Mouse (Mus musculus) frontal cortex, adult 2 months (tissue): ENCODE measurements around the gene Batf3. TPM values are rescaled to one million over a fixed set of nuclear protein-coding genes. Genes with fewer than 3 reads are reported as not detected.
"Not testable (repeated sequence)": the region's sequence is repeated elsewhere in the genome, so short reads cannot be mapped to it uniquely, and the experiment has no call there.

ENCODE experiments used
- DNase-seq, 2 experiments: peaks; one replicate each; pipeline ENCODE4 v3.0.0; 2022; ENCODE audit warnings: low spot score in 1 of 2; ENCODE audit errors: extremely low spot score in 1 of 2
- polyA plus RNA-seq: library from polyadenylated mRNA; depleted of rRNA; stranded (reverse); fragments of >200 nt; gene quantifications from 2 replicates; pipeline ENCODE4 v1.2.3, GENCODE M21; 2012; rRNA removed

Batf3 gene
- polyA plus RNA-seq, 1 experiment = 2.3 TPM

DNA sequence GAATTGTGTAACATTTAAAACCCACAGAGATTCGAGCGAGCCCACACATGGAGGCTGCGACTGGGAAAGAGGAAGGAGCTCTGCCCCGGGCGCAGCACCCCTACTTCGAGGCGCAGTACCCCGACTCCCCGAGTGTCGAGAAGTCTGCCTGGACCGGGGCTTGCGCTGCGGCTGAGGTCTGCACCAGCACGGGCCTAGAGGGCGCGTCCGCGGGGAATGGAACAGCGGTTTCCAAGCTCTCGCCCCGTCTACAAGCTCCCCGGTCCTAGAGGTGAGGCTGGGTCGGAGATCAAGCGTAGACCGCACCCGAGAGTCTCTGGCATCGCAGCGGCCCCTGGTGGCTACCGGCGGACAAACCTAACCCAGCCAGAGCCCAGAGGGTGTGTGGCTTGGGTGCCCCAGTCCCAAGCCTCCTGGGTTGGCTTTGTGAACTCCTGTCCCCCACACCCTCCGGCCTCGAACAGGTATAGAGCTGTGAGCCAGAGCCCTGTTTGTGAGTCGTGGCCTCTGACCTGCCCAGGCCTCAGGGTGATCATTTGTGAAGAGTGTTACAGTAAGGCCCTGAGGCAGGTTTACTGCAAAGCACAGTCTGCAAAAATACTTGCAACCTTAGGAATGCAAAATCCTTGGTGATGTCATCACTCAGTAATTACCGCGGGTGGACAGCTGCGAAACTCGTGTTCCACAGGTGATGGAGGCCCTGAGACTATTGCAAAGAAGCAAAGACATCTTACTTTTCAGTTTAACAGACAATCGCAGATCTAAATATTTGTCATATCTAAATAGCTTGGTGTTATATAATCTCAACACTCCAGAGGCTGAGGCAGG is 28.4 kb downstream of the Batf3 start:
- peak in 1 of 2 experiments; percentile 24 for DNase-seq

DNA sequence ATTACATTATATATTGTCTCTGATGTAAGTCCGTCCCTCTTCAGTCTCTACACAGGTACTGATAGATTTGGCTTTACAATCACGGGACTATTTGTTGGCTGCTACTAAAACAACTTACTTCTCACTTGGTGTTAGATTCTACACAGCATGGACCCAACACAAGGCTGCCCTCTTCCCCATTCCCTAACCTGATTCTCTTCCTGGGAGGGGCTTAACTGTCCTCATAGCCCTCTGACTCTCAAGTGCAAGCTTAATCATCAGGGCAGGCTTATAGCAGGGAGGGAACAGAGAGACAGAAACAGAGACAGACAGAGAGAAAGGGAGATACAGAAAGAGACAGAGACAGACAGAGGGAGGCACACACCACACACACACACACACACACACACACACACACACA is 34.0 kb downstream of the Batf3 start:
- no peak for DNase-seq

DNA sequence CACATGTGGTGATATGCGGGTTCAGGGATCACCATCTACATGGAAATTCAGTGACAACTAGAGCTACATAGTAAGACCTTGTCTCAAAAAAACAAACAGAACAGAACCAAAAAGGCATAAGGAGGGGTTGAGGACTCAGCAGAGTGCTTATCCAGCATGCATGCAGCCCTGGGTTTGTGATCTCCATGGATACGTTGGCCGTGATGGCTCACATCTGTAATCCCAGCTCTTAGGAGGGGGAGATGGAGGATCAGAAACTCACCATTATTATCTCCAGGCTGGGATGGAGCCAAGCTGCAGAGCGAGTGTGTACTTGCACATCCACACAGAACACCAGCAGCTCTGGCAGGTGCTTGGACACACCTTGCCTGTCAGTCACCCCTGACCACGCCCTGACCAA is 34.6 kb downstream of the Batf3 start:
- DNase-seq = no peak

DNA sequence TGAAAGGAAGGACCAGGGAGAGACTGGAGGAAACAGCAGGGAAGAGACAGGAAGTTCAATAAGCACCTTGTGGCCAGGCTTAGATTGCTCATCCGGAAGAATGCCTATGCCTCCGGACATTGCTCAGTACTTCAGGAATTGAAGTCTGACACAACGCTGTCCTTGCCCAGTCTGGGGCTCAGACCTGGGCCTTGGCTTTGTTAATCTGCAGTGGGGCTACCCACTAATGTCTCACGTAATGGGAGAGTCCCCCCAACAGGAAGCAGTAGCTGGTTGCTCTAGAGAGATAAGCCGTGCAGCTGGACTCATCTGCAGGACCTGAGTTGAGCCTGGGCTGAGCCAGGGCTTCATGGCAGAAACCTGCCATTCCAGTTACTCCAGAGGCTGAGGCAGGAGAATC is 35.3 kb downstream of the Batf3 start:
- DNase-seq = no peak

DNA sequence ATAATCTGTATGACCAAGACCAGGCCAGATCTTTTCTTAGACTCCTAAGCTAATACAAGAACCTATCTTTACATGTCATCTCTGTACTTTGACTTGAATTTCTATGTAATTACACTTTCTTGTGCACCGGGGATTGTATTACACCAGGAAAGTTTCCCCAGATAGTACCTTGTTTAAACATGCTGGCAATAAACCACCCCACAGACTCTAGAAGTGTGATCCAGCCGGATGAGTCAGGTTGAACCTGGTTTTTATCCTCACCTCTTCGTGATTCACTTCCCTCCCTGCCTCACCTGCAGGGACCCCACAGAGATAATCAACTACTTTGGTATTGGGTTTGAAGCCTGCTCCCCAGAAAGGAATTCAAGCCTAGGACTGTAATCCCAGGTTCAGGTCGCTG is 37.8 kb downstream of the Batf3 start:
- no peak for DNase-seq

DNA sequence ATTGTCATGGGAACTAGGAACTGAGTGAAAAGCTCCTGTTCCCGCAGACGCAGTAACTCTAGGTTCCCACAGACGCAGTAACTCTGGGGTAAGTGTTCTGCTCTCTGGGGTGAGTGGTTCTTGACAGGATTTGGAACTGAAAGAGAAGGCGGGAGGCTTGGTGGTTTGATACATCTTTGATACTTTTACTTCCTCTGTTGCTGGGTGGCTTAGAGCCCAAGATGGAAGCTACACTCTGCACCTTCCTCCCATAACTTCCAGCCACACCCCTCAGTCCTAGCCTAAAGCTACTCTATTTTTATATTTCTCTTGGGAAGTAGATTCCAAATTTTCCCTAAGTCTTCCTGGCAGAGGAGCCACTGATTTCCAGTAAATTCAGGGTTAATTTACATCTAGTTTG is 40.8 kb downstream of the Batf3 start:
- DNase-seq = no peak

DNA sequence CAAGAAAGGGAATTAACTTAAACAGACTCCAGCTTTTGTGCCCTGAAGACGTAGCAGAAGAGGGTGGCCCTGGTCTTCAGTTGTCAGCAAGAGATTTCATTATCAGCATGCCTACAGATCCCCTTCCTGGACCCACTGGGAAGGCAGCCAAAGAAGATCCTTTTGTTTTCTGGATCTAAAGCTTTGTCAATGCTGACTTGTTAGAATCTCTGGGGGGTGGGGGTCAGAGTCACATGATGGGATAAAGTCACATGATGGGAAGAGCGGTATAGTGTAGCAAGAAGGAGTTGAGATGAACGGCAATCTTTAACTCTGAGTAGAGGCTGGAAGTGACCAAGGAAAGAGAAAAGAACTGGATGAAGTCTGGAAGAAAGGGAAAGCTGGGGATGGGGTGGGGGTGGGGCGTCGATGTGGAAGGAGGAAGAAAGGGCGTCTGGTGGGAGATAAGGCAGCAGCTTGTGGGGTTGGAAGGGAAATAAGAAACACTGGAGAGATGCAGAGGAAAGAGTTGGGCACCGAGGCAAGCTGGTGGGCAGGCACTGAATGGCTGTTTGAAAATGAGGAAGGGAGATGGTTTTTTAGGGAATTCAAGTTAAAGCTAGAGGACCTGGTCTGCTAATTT is 41.3 kb downstream of the Batf3 start:
- no peak for DNase-seq

DNA sequence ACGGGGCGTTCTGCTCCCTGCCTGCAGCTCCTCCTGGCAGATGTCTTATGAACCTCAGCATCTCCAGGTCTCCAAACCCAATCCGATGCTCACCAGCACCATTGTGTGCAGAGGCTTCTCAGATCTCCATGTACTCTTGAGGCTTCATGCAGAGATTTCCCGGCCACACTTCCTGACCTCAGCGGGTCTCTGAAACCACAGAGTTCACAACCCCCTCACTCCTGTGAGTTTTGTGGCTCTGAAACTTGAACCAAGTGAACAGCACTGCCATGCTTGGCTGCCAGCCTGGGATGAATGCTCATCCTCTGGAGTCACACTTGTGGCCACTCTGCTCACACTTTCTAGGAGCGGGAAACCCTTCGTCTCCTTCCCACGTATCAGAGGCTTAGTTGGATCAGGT is 43.3 kb downstream of the Batf3 start:
- no peak for DNase-seq

DNA sequence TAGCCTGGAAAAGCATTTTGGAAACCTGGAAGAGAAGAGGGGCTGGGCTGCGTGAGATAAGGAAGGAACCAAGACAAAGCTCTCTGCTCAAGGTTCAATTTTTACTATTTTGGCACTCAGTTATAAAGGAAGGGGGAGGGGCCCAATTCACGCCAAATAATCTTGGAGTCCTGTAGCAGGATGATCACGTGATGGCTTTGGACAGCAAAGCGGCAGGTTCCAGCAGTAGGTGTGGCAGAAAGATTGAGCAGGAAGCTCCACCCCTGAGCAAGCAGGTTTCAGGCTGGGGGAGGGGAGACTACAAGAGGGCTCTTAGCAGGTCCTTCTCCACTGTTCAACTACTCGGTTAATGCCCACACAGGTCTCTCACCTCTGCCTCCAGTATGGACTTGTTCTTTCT is 51.8 kb downstream of the Batf3 start:
- not testable (repeated sequence) for DNase-seq

DNA sequence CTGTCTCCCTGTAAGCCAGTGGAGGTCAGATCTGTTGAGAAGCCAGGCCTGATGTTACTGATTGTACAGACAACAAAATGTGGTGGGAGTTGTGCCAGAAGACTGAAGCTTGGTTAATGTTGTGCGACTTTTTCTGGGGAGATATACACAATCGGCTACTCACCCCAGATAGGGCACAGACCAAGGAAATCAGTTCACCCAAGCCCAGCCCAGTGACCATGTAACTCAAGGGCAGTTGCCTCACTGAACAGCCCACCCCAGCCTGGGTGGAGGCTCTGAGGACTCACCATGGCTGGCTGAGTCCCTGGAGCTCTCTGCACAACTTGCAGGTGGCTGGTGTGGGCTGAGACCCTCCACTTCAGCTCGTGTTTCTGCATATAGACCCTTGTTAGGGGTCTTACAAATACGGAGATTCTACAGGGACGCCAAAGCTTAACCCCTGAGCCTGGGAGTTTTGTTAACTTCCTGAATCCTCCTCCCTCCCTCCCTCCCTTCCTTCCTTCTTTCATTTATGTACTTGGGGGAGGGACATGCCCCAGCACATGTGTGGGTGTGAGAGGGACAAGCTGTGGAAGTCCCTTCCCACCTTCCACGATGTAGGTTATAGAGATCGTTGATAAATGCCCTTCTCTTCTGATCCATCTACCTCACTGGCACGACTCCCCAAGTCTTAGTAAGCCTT is 53.4 kb downstream of the Batf3 start:
- DNase-seq = no peak

DNA sequence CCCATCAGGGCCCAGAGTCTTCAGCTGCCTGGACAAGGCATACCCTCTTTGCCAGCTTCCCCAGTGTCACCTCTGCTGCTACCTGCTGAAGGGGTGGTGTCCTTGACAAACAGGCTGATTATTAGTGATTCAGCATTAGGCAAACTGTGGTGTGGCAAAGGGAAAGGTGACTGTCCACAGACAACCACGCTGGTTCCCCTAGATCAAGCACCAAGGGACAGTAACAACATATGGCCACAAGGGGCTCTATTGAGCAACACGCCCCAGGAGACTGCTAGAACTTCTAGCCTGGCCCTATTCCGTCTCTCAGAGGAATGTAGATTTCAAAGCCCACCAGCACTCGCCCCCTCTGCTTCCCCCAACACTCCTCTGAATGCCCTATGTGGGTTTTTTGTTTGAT is 55.4 kb downstream of the Batf3 start:
- peak in 1 of 2 experiments; percentile 56 for DNase-seq

DNA sequence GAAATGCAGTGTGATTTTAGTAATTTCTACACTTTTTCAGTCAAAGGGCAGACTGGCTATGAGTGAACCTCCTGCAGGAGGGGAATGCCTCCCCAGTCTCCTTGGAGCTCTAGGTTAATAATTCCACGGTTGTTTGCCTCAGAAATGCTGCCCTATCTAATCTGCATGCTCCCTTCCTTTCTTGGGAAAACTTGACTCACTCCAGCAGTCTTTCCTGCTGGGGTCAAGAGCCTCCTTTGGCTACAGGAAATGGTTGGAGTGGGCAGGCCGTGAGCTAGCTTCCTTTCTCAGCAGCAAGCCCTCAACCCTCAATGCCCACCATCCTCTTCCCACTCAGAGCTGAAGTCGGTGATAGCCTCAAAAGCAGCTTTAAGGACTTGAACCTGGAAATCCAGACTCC is 56.7 kb downstream of the Batf3 start:
- DNase-seq = no peak

Other genes with a start within 250 kb of the Batf3 start
- gene Rps6kc1, start 186.1 kb upstream of the Batf3 start, polyA plus RNA-seq = 22.2 and 26.2 TPM in 2 replicates
- gene Angel2, start 172.7 kb upstream of the Batf3 start, polyA plus RNA-seq = 56.1 and 59.6 TPM in 2 replicates
- gene Vash2, start 118.6 kb upstream of the Batf3 start, polyA plus RNA-seq = 7.0 and 7.7 TPM in 2 replicates
- gene Flvcr1, start 71.7 kb upstream of the Batf3 start, polyA plus RNA-seq = 19.5 and 19.8 TPM in 2 replicates
- gene Spata45, start 61.2 kb upstream of the Batf3 start, polyA plus RNA-seq = not detected in 2 replicates
- gene Tatdn3, start 34.9 kb upstream of the Batf3 start, polyA plus RNA-seq = 65.4 and 70.8 TPM in 2 replicates
- gene Nsl1, start 34.8 kb upstream of the Batf3 start, polyA plus RNA-seq = 0.46 and 0.80 TPM in 2 replicates
- not detected in 2 replicates for gene Fam71a, start 67.0 kb downstream of the Batf3 start, polyA plus RNA-seq
- gene Atf3, start 120.2 kb downstream of the Batf3 start, polyA plus RNA-seq = 2.0 and 2.7 TPM in 2 replicates
- 155 and 168 TPM in 2 replicates for gene Nenf, start 220.3 kb downstream of the Batf3 start, polyA plus RNA-seq
- 9.6 and 11.2 TPM in 2 replicates for gene Tmem206, start 228.1 kb downstream of the Batf3 start, polyA plus RNA-seq